Mouse (Mus musculus): ENCODE data around the gene Sirt3.

DNA sequence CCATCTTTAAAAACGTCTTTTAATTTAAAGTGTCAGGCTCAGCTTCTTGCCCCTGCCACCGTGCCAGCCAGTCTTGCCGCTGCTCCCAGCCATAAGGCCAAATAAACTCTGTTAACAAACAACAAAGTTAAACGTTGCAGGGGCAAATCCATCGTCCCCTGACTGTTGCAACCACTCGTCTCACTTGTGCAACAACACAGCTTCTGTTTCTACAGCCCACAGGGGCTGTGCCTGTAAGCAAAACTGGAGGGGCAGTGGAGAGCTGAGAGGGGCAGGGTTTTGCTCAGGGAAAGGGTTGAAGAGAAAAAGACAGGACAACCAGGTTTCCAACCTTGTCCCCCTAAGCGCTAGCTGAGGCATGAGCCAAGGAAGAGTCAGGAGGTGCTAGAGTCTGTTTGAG is 26.1 kb upstream of the Sirt3 start:
- TF ChIP-seq CTCF (IDR thresholded peaks at IDR 0.05; ENCODE audit: borderline replicate concordance, insufficient read depth, low read depth, low read length) = no peak
- TF ChIP-seq POLR2A (IDR thresholded peaks at IDR 0.05; ENCODE audit: borderline replicate concordance, insufficient read depth, low read length) = no peak

All from cerebellum, adult 2 months (tissue).